Mouse (Mus musculus) MEL (cell line): ENCODE results near the gene N4bp1.

ENCODE experiments used
- CTCF ChIP-seq, 3 experiments: IDR thresholded peaks in 2 of 3; conservative IDR thresholded peaks in 1 of 3; 2 replicates each; pipeline ENCODE4 v1.5.1; 2011 to 2012; ENCODE audit warnings: low read length in 3 of 3, low read depth in 2 of 3, mild to moderate bottlenecking in 2 of 3, improper control_type of control experiment in 1 of 3, inconsistent platforms in 1 of 3, mixed read lengths in 1 of 3, moderate library complexity in 1 of 3; ENCODE audit not compliant: control insufficient read depth in 1 of 3, insufficient read depth in 1 of 3, poor library complexity in 1 of 3, severe bottlenecking in 1 of 3
- E2F4 ChIP-seq: IDR thresholded peaks from 2 replicates; pipeline ENCODE4 v1.6.1; 2011; ENCODE audit warnings: low read depth, low read length, improper control_type of control experiment, borderline replicate concordance
- ETS1 ChIP-seq: IDR thresholded peaks from 2 replicates; pipeline ENCODE4 v1.6.1; 2012; ENCODE audit warnings: low read depth, mild to moderate bottlenecking, inconsistent platforms, low read length, improper control_type of control experiment, moderate library complexity
- GABPA ChIP-seq: IDR thresholded peaks from 2 replicates; pipeline ENCODE4 v1.6.1; 2012; ENCODE audit warnings: low read depth, mild to moderate bottlenecking, inconsistent platforms, low read length, improper control_type of control experiment, moderate library complexity
- MXI1 ChIP-seq: IDR thresholded peaks from 2 replicates; pipeline ENCODE4 v1.6.1; 2011; ENCODE audit warnings: mild to moderate bottlenecking, low read depth, low read length, improper control_type of control experiment
- MYC ChIP-seq: IDR thresholded peaks from 2 replicates; pipeline ENCODE4 v1.6.1; 2011; ENCODE audit warnings: low read depth, mild to moderate bottlenecking, low read length, improper control_type of control experiment, moderate library complexity
- POLR2A ChIP-seq, 2 experiments: IDR thresholded peaks; 2 replicates each; pipeline ENCODE4 v1.6.1; 2011 to 2012; ENCODE audit warnings: low read length in 2 of 2, mild to moderate bottlenecking in 2 of 2, control low read depth in 1 of 2, improper control_type of control experiment in 1 of 2, low read depth in 1 of 2, moderate library complexity in 1 of 2; ENCODE audit not compliant: control insufficient read depth in 1 of 2, insufficient read depth in 1 of 2, poor library complexity in 1 of 2
- POLR2AphosphoS2 ChIP-seq: IDR thresholded peaks from 2 replicates; pipeline ENCODE4 v1.6.1; 2011; ENCODE audit warnings: low read length, improper control_type of control experiment
- POLR2AphosphoS5 ChIP-seq: IDR thresholded peaks from 2 replicates; pipeline ENCODE4 v1.6.1; 2012; ENCODE audit warnings: low read depth, borderline replicate concordance, mild to moderate bottlenecking, inconsistent platforms, low read length, moderate library complexity, mixed read lengths
- SMC3 ChIP-seq: IDR thresholded peaks from 2 replicates; pipeline ENCODE4 v1.6.1; 2011; ENCODE audit warnings: low read depth, low read length, improper control_type of control experiment
- TBP ChIP-seq: IDR thresholded peaks from 2 replicates; pipeline ENCODE4 v1.8.0; 2011; ENCODE audit warnings: low read depth, low read length, improper control_type of control experiment
- TCF12 ChIP-seq: IDR thresholded peaks from 2 replicates; pipeline ENCODE4 v1.6.1; 2014; ENCODE audit warnings: low read depth, mild to moderate bottlenecking, inconsistent platforms, low read length, improper control_type of control experiment, moderate library complexity
- USF1 ChIP-seq: IDR thresholded peaks from 2 replicates; pipeline ENCODE4 v1.6.1; 2014; ENCODE audit warnings: low read depth, mild to moderate bottlenecking, inconsistent platforms, low read length, improper control_type of control experiment, moderate library complexity

GRCm38 (mm10) chr8:86856248-86856647, 28.8 kb downstream of the N4bp1 start:
- no peak for TF ChIP-seq CTCF (IDR thresholded peaks at IDR 0.05 in 2 of 3, conservative IDR thresholded peaks at IDR 0.05 in 1 of 3; ENCODE audit: control insufficient read depth in 1 of 3, insufficient read depth in 1 of 3, low read depth in 2 of 3, low read length in 3 of 3, poor library complexity in 1 of 3, severe bottlenecking in 1 of 3)
- TF ChIP-seq POLR2AphosphoS2, result no peak
- TF ChIP-seq ETS1, result no peak
- no peak for TF ChIP-seq E2F4
- TF ChIP-seq MYC, result no peak
- TF ChIP-seq POLR2A (IDR thresholded peaks at IDR 0.05; ENCODE audit: control insufficient read depth in 1 of 2, insufficient read depth in 1 of 2, low read depth in 1 of 2, low read length in 2 of 2, poor library complexity in 1 of 2), result no peak
- no peak for TF ChIP-seq TBP
- no peak for TF ChIP-seq USF1
- no peak for TF ChIP-seq POLR2AphosphoS5
- no peak for TF ChIP-seq MXI1
- no peak for TF ChIP-seq GABPA
- TF ChIP-seq TCF12, result no peak
- no peak for TF ChIP-seq SMC3
